Mouse (Mus musculus) neural tube, embryonic 13.5 days (tissue): Measurements from ENCODE around the gene 1700003H04Rik. TPM values are rescaled to one million over a fixed set of nuclear protein-coding genes. Genes with fewer than 3 reads are reported as not detected.

Experiments
- ATAC-seq: fragments of 200-750 bp; cut with Nextera tagmentation; 2 replicates; pipeline ENCODE4 v1.8.0; 2017; ENCODE audit warnings: low read depth, mild to moderate bottlenecking, moderate TSS enrichment, moderate library complexity
- H3K27ac ChIP-seq: fragments of 300-500 bp; sonication (generic); replicated peaks from 2 replicates; pipeline ENCODE4 v1.5.1; 2015; ENCODE audit warnings: moderate library complexity, mild to moderate bottlenecking, inconsistent platforms
- H3K27me3 ChIP-seq: fragments of 300-500 bp; sonication (generic); 2 replicates; pipeline ENCODE4 v1.6.1; 2015; ENCODE audit warnings: mild to moderate bottlenecking, inconsistent platforms
- H3K36me3 ChIP-seq: fragments of 300-500 bp; sonication (generic); 2 replicates; pipeline ENCODE4 v1.6.1; 2015; ENCODE audit warnings: mild to moderate bottlenecking, inconsistent platforms
- H3K4me1 ChIP-seq: fragments of 300-500 bp; sonication (generic); replicated peaks from 2 replicates; pipeline ENCODE4 v1.6.1; 2015; ENCODE audit warnings: inconsistent platforms
- H3K4me2 ChIP-seq: fragments of 300-500 bp; sonication (generic); 2 replicates; pipeline ENCODE4 v1.6.1; 2015; ENCODE audit warnings: inconsistent platforms, mild to moderate bottlenecking, moderate library complexity
- H3K4me3 ChIP-seq: fragments of 300-500 bp; sonication (generic); 2 replicates; pipeline ENCODE4 v1.5.1; 2015; ENCODE audit warnings: mild to moderate bottlenecking, inconsistent platforms
- H3K9ac ChIP-seq: fragments of 300-500 bp; sonication (generic); 2 replicates; pipeline ENCODE4 v1.6.1; 2015; ENCODE audit warnings: moderate library complexity, mild to moderate bottlenecking, inconsistent platforms
- H3K9me3 ChIP-seq: fragments of 300-500 bp; sonication (generic); 2 replicates; pipeline ENCODE4 v1.6.1; 2016; ENCODE audit warnings: inconsistent platforms
- WGBS: fragments of 180-500 bp; shearing (Covaris S2); methylation state at CpG from one replicate; pipeline ENCODE4 v1.1.7; 2015; 5-methylcytosine and 5-hydroxymethylcytosine counted together
- polyA plus RNA-seq: library from polyadenylated mRNA; unstranded; fragments of >200 nt; fragmentation: Nextera tagmentation; extraction: Ambion mirVana; gene quantifications from 2 replicates; pipeline ENCODE4 v1.2.1, GENCODE M21; 2015

1700003H04Rik gene
- polyA plus RNA-seq: not detected in 2 replicates

DNA sequence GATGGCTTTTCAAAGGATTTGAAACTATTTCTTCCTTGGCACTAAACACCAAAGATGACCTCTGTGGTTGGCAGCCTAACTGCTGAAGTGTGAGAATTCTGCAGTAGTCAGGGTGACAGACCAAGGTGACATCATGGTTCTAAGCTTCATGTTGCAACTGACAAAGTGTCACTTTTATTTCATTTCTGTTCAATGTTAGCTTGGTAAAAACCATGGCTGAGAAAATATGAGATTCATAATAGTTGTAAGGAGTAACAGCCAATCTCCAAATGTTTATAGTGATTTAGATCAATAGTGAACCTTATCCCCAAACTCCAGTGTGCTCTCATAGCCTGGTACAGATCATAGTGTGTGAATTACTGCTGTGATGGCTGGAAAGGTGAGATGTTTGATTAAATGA, at the start of gene 1700003H04Rik:
1700003H04Rik (minus strand) TSS at position 101 of the 400 bp plus-strand sequence.
- Histone ChIP-seq H3K36me3 (no peaks in the 10 kb centered on the region), H3K4me1 (no peaks in the 10 kb centered on the region), H3K4me2 (no peak within 1 kb of the TSS), H3K27me3 (no peaks in the 10 kb centered on the region), H3K27ac (no peak within 1 kb of the TSS), H3K9ac (no peak within 1 kb of the TSS), H3K9me3 (no peaks in the 10 kb centered on the region), H3K4me3 (no peak within 1 kb of the TSS)
- no peak for ATAC-seq

DNA sequence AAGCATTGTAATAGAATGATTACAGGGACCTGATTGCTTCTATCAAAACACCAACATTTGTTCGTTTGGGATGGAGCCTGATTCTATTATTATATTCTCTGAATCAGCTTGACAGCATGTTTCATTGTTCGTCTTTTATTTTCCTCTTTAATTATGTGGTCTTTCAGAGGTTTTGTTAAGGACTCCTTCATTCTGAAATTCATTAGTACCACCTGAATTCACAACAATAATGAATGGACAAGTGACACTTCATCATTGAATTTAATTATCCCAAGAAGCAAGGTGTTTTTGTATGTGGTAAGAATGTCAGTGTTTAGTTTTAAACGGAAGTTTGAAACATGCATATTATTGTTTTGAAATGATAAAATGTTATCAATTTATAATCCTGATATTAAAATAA, 42.1 kb upstream of the 1700003H04Rik start:
- no peaks in the 10 kb centered on the region for H3K27me3 ChIP-seq
- H3K36me3 ChIP-seq: no peaks in the 10 kb centered on the region
- H3K4me1 ChIP-seq: no peaks in the 10 kb centered on the region
- no peak for ATAC-seq
- no peak overlapping the region for H3K4me2 ChIP-seq
- WGBS: 23% methylated on average over 3 of the region's 3 CpGs
- no peak overlapping the region for H3K9ac ChIP-seq
- H3K4me3 ChIP-seq: no peak overlapping the region
- H3K9me3 ChIP-seq: no peaks in the 10 kb centered on the region
- no peak overlapping the region for H3K27ac ChIP-seq

DNA sequence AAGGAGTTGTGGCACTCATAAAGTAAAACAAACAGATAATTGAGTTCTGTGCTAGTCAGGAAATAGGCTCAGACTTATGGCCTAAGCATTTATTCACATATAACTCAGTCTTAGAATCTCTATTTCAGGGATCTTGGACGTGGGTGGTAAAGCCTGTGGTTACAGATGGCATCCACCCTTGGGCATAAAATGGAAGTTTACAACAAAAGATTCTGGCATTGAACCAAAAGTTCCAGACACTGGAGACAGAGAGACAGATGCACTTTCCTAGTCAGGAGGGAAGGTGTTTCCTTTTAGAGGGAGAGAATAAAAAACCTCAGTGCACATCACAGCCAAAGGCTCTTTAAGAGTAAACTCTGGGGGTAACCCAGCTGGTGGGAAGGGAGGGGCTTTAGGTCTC, 32.4 kb upstream of the 1700003H04Rik start:
- Histone ChIP-seq H3K4me1 (no peaks in the 10 kb centered on the region), H3K9ac (no peak overlapping the region), H3K4me3 (no peak overlapping the region), H3K9me3 (0 out of 2 replicates have a peak, but pooled peaks cover 6% of the 10 kb centered on the region), H3K27ac (no peak overlapping the region), H3K27me3 (no peaks in the 10 kb centered on the region), H3K36me3 (no peaks in the 10 kb centered on the region), H3K4me2 (no peak overlapping the region)
- WGBS: 51% methylated on average over 1 of the region's 1 CpGs
- no peak for ATAC-seq

DNA sequence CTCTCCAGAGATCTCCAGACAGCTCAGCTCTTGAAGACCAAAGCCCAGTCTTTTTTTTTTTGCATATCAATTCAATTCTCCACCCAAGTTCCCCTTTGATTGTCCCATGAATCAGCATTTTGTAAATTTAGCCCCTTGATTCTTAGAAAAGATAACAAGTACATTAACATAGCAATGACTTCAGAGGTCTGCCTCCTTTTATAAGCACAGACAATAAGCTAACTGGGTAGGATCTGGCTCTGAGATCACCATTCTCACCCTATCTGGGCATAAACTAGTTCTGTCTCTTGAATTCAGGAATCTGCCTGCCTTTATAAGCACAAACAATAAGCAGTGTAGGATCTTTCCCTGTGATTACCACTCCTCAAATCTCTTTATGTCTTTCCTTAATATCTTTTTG, 29.1 kb upstream of the 1700003H04Rik start:
- Histone ChIP-seq H3K36me3 (no peaks in the 10 kb centered on the region), H3K4me1 (no peaks in the 10 kb centered on the region), H3K4me2 (no peak overlapping the region), H3K27me3 (no peaks in the 10 kb centered on the region), H3K27ac (no peak overlapping the region), H3K4me3 (no peak overlapping the region), H3K9ac (no peak overlapping the region), H3K9me3 (0 out of 2 replicates have a peak, but pooled peaks cover 6% of the 10 kb centered on the region)
- ATAC-seq: no peak

DNA sequence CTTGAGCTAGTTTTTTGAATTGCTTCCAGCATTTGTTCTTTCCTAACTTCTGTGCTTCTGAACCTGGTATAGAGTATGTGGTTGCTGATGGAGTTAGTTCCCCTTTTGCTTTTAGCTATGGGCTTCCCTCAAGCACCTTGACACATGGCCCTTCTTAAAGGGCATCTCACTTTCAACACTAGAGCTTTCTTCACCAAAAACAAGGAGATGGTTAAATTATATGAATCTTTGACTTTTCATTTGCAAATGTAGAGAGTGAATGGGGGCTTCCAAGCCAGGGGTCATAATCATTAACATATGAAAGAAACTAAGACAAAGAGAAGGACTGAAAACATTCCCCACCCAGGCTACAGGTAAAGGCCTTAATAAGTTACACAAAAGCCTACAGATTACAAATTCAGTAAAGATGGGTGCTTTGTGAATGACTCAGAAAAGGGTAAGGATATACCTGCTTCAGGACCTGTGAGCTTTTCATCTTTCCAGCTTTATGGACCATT, 25.2 kb upstream of the 1700003H04Rik start:
- Histone ChIP-seq H3K27me3 (no peaks in the 10 kb centered on the region), H3K4me3 (no peak overlapping the region), H3K27ac (no peak overlapping the region), H3K9me3 (0 out of 2 replicates have a peak, but pooled peaks cover 6% of the 10 kb centered on the region), H3K4me2 (no peak overlapping the region), H3K36me3 (no peaks in the 10 kb centered on the region), H3K9ac (no peak overlapping the region), H3K4me1 (no peaks in the 10 kb centered on the region)
- no peak for ATAC-seq

DNA sequence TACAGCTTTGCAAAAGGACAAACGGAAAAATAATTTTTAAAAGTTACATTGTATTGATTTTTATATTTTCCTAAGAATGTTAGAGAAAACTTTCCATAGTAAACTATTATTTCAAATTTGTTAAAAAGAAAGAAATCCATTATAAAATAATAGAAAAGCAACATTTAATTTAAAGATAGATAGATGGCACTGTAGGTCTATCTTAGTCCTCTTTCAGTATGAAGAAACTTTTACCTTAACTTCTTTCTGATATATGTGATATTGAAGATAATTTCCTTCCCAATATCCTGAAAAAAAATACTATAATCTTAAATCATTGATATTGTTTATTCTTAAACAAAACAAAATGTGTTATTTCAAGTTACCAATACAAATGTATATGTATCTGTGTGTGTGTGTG, 24.6 kb upstream of the 1700003H04Rik start:
- 91% methylated on average over 1 of the region's 1 CpGs for WGBS
- no peak for ATAC-seq
- H3K4me1 ChIP-seq: no peaks in the 10 kb centered on the region
- no peaks in the 10 kb centered on the region for H3K36me3 ChIP-seq
- H3K4me2 ChIP-seq: no peak overlapping the region
- no peaks in the 10 kb centered on the region for H3K27me3 ChIP-seq
- no peak overlapping the region for H3K27ac ChIP-seq
- H3K4me3 ChIP-seq: no peak overlapping the region
- 0 out of 2 replicates have a peak, but pooled peaks cover 6% of the 10 kb centered on the region for H3K9me3 ChIP-seq
- no peak overlapping the region for H3K9ac ChIP-seq

DNA sequence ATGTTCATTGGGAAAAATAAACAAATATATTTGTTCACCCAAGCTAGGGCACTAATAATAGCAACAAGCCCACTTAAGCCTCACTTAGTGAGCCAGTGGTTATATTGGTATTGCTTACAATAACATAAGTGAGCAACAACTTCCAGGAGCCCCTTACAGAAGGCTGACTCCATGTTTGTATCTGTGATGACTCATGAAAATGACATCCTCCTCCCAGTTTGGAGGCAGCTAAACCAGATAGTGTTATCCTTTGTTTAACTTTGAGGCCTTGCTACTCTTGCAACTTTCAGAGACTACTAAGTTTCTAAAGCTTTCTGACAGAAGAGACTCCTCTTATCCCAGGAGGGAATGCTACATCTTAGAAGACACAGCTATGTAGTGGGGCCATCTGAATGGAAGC, 16.9 kb upstream of the 1700003H04Rik start:
- ATAC-seq: no peak
- no peaks in the 10 kb centered on the region for H3K36me3 ChIP-seq

DNA sequence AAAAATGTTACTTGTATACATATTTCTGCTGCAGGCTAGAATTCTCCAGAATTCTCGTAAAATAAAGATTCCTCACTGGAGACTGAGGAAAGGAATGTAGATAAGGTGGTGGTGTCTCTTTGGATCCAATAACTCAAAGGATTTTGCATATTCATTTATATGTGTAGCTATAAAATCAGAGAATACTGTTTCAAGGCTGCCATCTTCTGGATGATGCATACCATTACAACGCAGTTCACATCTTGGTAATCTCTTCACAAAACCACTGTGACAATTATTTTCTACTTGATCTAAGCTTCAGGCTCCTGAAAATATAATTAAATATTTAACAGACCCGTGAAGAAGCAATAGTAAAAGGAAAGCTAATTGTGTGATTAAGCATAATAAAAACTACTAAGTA, 6.6 kb upstream of the 1700003H04Rik start:
- Histone ChIP-seq H3K9ac (no peak overlapping the region), H3K9me3 (no peaks in the 10 kb centered on the region), H3K36me3 (no peaks in the 10 kb centered on the region), H3K4me1 (no peaks in the 10 kb centered on the region), H3K4me2 (no peak overlapping the region), H3K27ac (no peak overlapping the region), H3K4me3 (no peak overlapping the region), H3K27me3 (no peaks in the 10 kb centered on the region)
- WGBS: 17% methylated on average over 3 of the region's 3 CpGs
- no peak for ATAC-seq

More for the DNA sequence above, 16.9 kb upstream of the 1700003H04Rik start:
- Histone ChIP-seq H3K27ac (no peak overlapping the region), H3K27me3 (no peaks in the 10 kb centered on the region), H3K4me2 (no peak overlapping the region), H3K4me1 (no peaks in the 10 kb centered on the region), H3K9me3 (no peaks in the 10 kb centered on the region), H3K4me3 (no peak overlapping the region), H3K9ac (no peak overlapping the region)

DNA sequence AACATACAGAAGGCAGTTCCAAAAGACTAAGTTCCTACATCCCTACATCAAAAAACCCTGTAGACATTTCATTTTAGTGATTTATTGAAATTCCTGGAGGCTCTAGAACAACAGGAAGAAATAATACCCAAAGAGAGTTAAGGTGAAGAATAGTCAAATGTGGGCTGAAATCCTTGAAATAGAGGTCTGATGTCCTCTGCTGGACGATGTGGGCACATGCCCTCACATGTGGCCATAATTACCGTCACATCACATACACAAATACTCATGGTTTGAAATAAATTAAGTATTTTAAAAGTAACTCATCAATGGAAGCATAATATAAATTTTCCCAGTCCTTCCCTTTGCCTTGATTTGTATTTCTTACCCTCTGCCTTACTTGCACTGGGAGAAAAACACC, 4.9 kb upstream of the 1700003H04Rik start:
- no peak overlapping the region for H3K4me2 ChIP-seq
- ATAC-seq: no peak
- H3K27me3 ChIP-seq: no peaks in the 10 kb centered on the region
- H3K9me3 ChIP-seq: no peaks in the 10 kb centered on the region
- H3K36me3 ChIP-seq: no peaks in the 10 kb centered on the region
- 84% methylated on average over 2 of the region's 2 CpGs for WGBS
- no peaks in the 10 kb centered on the region for H3K4me1 ChIP-seq
- H3K9ac ChIP-seq: no peak overlapping the region
- H3K27ac ChIP-seq: no peak overlapping the region
- no peak overlapping the region for H3K4me3 ChIP-seq

DNA sequence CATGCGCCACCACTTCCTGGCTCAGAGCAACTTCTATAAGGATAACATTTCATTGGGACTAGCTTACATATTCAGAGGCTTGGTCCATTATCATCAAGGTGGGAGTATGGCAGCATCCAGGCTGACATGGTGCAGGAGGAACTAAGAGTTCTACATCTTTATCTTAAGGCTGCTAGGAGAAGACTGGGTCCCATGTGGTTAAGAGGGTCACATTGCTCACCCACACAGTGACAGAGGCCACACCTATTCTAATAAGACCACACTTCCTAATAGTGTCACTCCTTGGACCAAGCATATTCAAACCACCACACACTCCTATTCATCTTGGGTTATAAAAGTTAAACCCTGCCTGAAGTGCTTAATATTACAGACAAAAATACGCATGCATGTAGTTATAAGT, 23.6 kb downstream of the 1700003H04Rik start:
- Histone ChIP-seq H3K9ac (no peak overlapping the region), H3K4me2 (no peak overlapping the region), H3K36me3 (no peaks in the 10 kb centered on the region), H3K27ac (no peak overlapping the region), H3K4me1 (no peaks in the 10 kb centered on the region), H3K27me3 (no peaks in the 10 kb centered on the region), H3K4me3 (no peak overlapping the region), H3K9me3 (no peaks in the 10 kb centered on the region)
- 97% methylated on average over 2 of the region's 2 CpGs for WGBS
- no peak for ATAC-seq

DNA sequence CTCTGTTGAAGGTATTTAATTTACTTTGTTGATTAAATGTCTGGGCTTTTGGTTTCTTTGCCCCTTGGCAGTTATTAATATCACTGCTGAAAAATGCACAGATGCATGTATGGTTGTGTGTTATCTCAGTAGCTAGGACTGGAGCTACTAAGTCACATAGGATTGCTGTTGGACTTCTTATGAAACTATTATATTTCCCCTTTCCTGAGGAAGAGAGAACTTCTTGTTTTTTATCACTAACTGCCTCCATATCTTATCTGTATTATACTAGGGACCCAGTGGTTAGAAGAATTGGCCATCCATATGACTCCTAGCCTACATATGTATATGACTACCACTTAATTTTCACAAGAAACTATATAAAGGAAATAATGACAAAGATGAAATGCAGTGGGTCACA, 24.9 kb downstream of the 1700003H04Rik start:
- ATAC-seq: no peak
- Histone ChIP-seq H3K4me1 (no peaks in the 10 kb centered on the region), H3K9me3 (no peaks in the 10 kb centered on the region), H3K9ac (no peak overlapping the region), H3K36me3 (no peaks in the 10 kb centered on the region), H3K4me3 (no peak overlapping the region), H3K4me2 (no peak overlapping the region), H3K27ac (no peak overlapping the region), H3K27me3 (no peaks in the 10 kb centered on the region)

DNA sequence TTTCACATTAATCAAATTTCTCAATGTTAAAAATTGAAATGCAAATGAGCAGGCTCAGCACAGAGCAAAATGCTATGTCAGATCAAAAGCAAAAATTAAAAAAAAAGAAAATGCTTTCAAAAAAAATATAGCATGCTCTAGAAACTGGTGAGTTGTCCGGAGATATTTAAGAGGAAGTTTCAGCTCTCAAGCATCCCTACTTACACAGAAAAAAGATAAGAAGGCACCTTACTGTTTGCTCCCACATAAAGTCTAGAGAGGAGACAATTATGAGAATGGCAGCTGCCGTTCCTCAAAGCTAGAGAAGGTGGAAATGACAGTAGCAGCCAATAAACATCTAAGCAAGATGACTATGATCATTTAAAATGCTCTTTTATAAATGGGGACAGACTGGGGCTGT, 25.8 kb downstream of the 1700003H04Rik start:
- Histone ChIP-seq H3K36me3 (no peaks in the 10 kb centered on the region), H3K27me3 (no peaks in the 10 kb centered on the region), H3K27ac (no peak overlapping the region), H3K4me3 (no peak overlapping the region), H3K4me1 (no peaks in the 10 kb centered on the region), H3K4me2 (no peak overlapping the region), H3K9me3 (no peaks in the 10 kb centered on the region), H3K9ac (no peak overlapping the region)
- 91% methylated on average over 2 of the region's 2 CpGs for WGBS
- ATAC-seq: no peak

DNA sequence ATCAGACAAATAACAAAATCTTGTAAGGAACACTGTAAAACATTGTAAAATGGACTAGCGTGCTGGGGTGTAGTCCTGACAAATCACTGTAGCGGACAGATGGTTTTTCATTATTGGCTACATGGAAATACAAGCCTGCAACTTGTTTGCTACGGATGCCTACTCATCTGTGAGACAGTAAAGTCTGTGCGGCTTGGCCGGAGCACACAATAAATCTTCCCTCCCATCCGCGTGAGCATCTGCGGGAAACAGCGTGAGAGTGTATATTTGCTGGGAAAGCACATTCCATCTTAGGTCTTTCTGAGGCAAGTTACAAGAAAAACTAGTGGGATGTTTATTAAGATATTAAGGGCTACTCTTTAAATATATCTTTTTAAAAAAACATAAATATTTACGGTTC, 32.0 kb downstream of the 1700003H04Rik start:
- Histone ChIP-seq H3K4me2 (peak overlapping the region; percentile 32), H3K4me3 (no peak overlapping the region), H3K36me3 (no peaks in the 10 kb centered on the region), H3K9ac (no peak overlapping the region), H3K9me3 (no peaks in the 10 kb centered on the region), H3K4me1 (no peaks in the 10 kb centered on the region), H3K27ac (no peak overlapping the region), H3K27me3 (no peaks in the 10 kb centered on the region)
- peak; percentile 65; the same call in 1 of the 2 replicates for ATAC-seq
- WGBS: 39% methylated on average over 10 of the region's 10 CpGs
